Mouse (Mus musculus): Measurements from ENCODE around the gene Gga3. TPM values are rescaled to one million over a fixed set of nuclear protein-coding genes. Genes with fewer than 3 reads are reported as not detected.

Gene Gga3
- total and polyA plus RNA-seq, 3 experiments = 7.7 to 39.8 (median 18.7) TPM

DNA sequence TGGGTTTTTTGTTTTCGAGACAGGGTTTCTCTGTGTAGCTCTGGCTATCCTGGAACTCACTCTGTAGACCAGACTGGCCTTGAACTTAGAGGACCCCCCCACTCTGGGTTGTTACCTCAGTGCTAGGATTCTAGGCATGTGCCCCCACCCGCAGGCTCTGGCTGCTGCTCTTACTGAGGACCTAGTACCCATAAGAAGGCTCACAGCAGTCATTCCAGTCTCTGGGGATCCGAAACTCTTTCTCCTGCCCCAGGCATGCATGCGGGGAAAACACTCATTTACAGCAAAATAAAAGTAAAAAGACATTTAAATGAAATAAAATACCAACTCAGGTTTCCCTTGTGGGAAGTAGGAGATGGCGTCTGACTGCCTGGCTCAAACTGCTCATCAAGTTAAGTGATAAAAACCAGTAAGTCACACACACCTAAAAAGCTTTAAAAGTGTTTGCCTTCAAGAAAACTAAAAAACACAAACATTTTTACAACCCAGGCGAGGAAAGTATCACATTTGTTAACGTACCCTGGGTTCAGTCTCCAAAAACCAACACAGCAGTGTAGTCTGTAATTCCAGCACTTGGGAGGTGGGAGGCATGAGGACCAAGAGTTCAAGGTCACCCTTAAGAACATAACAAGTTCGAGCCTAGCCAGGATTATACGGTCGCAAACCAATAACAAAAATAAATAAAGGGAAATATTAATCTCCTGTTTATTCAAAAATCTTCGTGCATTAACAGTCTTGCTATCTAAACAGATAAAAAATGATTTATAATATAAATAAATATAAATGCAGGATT, 23.2 kb upstream of the Gga3 start (continued):
- no peak for TF ChIP-seq USF2 (conservative IDR thresholded peaks at IDR 0.05; ENCODE audit: low read depth, low read length)
- TF ChIP-seq MEF2A (IDR thresholded peaks at IDR 0.05; ENCODE audit: borderline replicate concordance, low read depth, low read length) = no peak
- no peak for TF ChIP-seq CTCF (conservative IDR thresholded peaks at IDR 0.05 in 1 of 2, IDR thresholded peaks at IDR 0.05 in 1 of 2; ENCODE audit: low read depth in 2 of 2, low read length in 2 of 2)
- TF ChIP-seq ZMIZ1 (IDR thresholded peaks at IDR 0.05; ENCODE audit: low read depth, low read length) = no peak
- TF ChIP-seq JUN (IDR thresholded peaks at IDR 0.05; ENCODE audit: insufficient read depth, low read depth, low read length) = no peak
- peak; percentile 60; the same call in 1 of the 2 replicates for TF ChIP-seq MXI1 (IDR thresholded peaks at IDR 0.05; ENCODE audit: low read depth, low read length)
- no peak for TF ChIP-seq MYC (IDR thresholded peaks at IDR 0.05; ENCODE audit: low read depth, low read length)
- 0 out of 2 replicates have a peak, but pooled peaks have one; percentile 3 for TF ChIP-seq MAZ (IDR thresholded peaks at IDR 0.05; ENCODE audit: low read depth, low read length)
- TF ChIP-seq USF1 (IDR thresholded peaks at IDR 0.05; ENCODE audit: low read depth, low read length) = no peak
- TF ChIP-seq UBTF (IDR thresholded peaks at IDR 0.05; ENCODE audit: low read depth, low read length) = 0 out of 2 replicates have a peak, but pooled peaks have one; percentile 35

DNA sequence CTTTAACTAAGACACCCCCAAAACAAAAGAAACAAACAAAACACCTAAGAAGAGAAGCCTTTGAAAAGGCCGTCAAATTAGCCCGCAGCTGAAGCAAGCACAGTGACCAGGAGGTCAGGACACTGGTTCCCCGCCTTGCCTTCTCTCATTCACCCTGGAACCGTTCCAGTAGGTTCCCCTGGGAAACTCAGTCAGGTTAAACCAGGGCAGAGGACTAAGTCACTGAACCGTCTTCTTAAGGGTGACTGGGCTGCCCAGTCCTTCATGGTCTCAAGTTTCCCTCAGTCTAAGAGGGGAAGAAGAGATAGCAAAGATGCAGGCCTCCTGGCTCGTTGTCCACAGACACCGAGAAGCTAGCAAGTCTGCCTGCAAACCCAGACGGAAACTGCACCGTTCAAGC, 22.0 kb upstream of the Gga3 start:
- DNase-seq (ENCODE audit: extremely low read depth) = no peak
- H3K36me3 ChIP-seq (replicated peaks in 1 of 2; ENCODE audit: control insufficient read depth in 1 of 2, insufficient read depth in 1 of 2, low read length in 1 of 2) = peaks cover 42 to 52% of the 10 kb centered on the region in 2 experiments
- H3K4me3 ChIP-seq (replicated peaks in 1 of 3; ENCODE audit: low read depth in 2 of 3, low read length in 2 of 3, poor library complexity in 1 of 3) = peak overlapping the region; percentile 78 to 97 (median 80)
- H3K4me1 ChIP-seq (ENCODE audit: control insufficient read depth in 1 of 2, insufficient read depth in 2 of 2) = peaks cover 27 to 55% of the 10 kb centered on the region in 2 experiments
- dilution Hi-C loops (cut with MboI; ENCODE audit: extremely low pct_ligation_motif_present, extremely low pct_unique_long_range_greater_than_20kb, low sequenced_read_pairs) = no loop called here
- H3K4me2 ChIP-seq (ENCODE audit: insufficient read depth, low read depth, poor library complexity, severe bottlenecking) = peak overlapping the region; percentile 87
- no peaks in the 10 kb centered on the region for H3K27me3 ChIP-seq (replicated peaks)
- no peaks in the 10 kb centered on the region for H3K9me3 ChIP-seq (replicated peaks; ENCODE audit: low read length)
- H3K27ac ChIP-seq (ENCODE audit: insufficient read depth, low read depth) = peak overlapping the region; percentile 79
- H3K79me2 ChIP-seq (replicated peaks; ENCODE audit: control insufficient read depth, extremely low read depth, insufficient read depth, poor library complexity, severe bottlenecking) = peaks cover 70% of the 10 kb centered on the region
- no peak for TF ChIP-seq ZNF384 (IDR thresholded peaks at IDR 0.05; ENCODE audit: low read depth, low read length)
- no peak for TF ChIP-seq NRF1 (IDR thresholded peaks at IDR 0.05; ENCODE audit: low read depth, low read length)
- 0 out of 2 replicates have a peak, but pooled peaks have one; percentile 30 for TF ChIP-seq MXI1 (IDR thresholded peaks at IDR 0.05; ENCODE audit: low read depth, low read length)
- peak overlapping the region; percentile 92 for H3K9ac ChIP-seq (ENCODE audit: insufficient read depth, low read depth)
- in situ Hi-C loops (cut with MboI; ENCODE audit: low pct_ligation_motif_present, low pct_unique_long_range_greater_than_20kb, low sequenced_read_pairs) = loop anchor here (25.0 kb wide), 1 partner anchor 786 kb away; the partner anchor contains the start of gene Rnf157

DNA sequence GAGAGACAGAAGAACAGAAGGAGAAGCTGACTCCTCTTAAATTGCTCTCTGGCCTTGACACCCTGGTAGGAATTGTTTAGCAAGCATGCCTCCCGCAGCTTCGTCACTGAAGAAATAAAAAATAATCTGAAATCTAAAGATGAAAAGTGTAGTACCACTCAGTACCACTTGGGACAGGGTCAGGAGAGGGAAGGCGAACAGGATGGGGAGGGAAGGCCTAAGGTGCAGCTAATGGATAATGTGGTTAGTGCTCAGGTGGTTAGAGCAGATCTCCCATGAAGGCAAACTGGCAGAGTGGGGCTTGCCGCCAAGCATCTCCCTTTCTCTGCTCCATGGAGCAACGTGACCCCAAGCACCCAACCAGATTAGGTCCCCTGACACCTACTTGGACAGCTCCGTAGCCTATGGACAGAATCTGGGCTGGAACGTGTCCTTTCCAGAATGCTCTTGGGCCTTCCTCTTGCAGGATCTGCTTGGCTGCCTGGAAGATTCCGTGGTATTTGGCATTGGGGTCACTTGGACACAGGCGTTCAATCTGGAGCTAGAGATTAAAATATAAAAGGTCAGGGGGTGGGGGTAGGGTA, 19.7 kb upstream of the Gga3 start:
- dilution Hi-C loops (cut with MboI; ENCODE audit: extremely low pct_ligation_motif_present, extremely low pct_unique_long_range_greater_than_20kb, low sequenced_read_pairs) = no loop called here
- H3K36me3 ChIP-seq (replicated peaks in 1 of 2; ENCODE audit: control insufficient read depth in 1 of 2, insufficient read depth in 1 of 2, low read length in 1 of 2) = peaks cover 65 to 75% of the 10 kb centered on the region in 2 experiments
- in situ Hi-C loops (cut with MboI; ENCODE audit: low pct_ligation_motif_present, low pct_unique_long_range_greater_than_20kb, low sequenced_read_pairs) = loop anchor here (25.0 kb wide), 1 partner anchor 389 kb away; the partner anchor contains the start of gene Galk1
- H3K9me3 ChIP-seq (replicated peaks; ENCODE audit: low read length) = no peaks in the 10 kb centered on the region
- peaks cover 91% of the 10 kb centered on the region for H3K79me2 ChIP-seq (replicated peaks; ENCODE audit: control insufficient read depth, extremely low read depth, insufficient read depth, poor library complexity, severe bottlenecking)
- no peak for DNase-seq (ENCODE audit: extremely low read depth)
- H3K4me1 ChIP-seq (ENCODE audit: control insufficient read depth in 1 of 2, insufficient read depth in 2 of 2) = peaks cover 20 to 62% of the 10 kb centered on the region in 2 experiments
- no peak overlapping the region; the same call in 1 of the 2 replicates for H3K9ac ChIP-seq (ENCODE audit: insufficient read depth, low read depth)
- TF ChIP-seq ZMIZ1 (IDR thresholded peaks at IDR 0.05; ENCODE audit: low read depth, low read length) = no peak
- TF ChIP-seq NELFE (IDR thresholded peaks at IDR 0.05; ENCODE audit: low read depth, low read length) = 0 out of 2 replicates have a peak, but pooled peaks have one; percentile 27
- TF ChIP-seq CTCF (conservative IDR thresholded peaks at IDR 0.05 in 1 of 2, IDR thresholded peaks at IDR 0.05 in 1 of 2; ENCODE audit: low read depth in 2 of 2, low read length in 2 of 2) = peak; percentile 43 to 58
- TF ChIP-seq POLR2A (IDR thresholded peaks at IDR 0.05; ENCODE audit: low read depth, low read length) = peak; percentile 26; the same call in 1 of the 2 replicates
- no peak for TF ChIP-seq MAFK (IDR thresholded peaks at IDR 0.05; ENCODE audit: insufficient replicate concordance, low read length)
- peak; percentile 11 for TF ChIP-seq RAD21 (IDR thresholded peaks at IDR 0.05; ENCODE audit: low read depth, low read length)
- peak; percentile 16; the same call in 1 of the 2 replicates for TF ChIP-seq SMC3 (IDR thresholded peaks at IDR 0.05; ENCODE audit: low read depth, low read length)
- TF ChIP-seq NRF1 (IDR thresholded peaks at IDR 0.05; ENCODE audit: low read depth, low read length) = no peak
- no peaks in the 10 kb centered on the region for H3K27me3 ChIP-seq (replicated peaks)
- peak overlapping the region; percentile 2; the same call in 1 of the 2 replicates for H3K27ac ChIP-seq (ENCODE audit: insufficient read depth, low read depth)
- peak overlapping the region; percentile 87; the same call in 1 of the 2 replicates for H3K4me2 ChIP-seq (ENCODE audit: insufficient read depth, low read depth, poor library complexity, severe bottlenecking)
- no peak overlapping the region for H3K4me3 ChIP-seq (replicated peaks in 1 of 3; ENCODE audit: low read depth in 2 of 3, low read length in 2 of 3, poor library complexity in 1 of 3)
